Mouse (Mus musculus) cortical plate, adult 2 months (tissue): ENCODE data around the gene Chpf.

Experiments used
- CTCF ChIP-seq: fragments of 200-500 bp; IDR thresholded peaks from 2 replicates; pipeline ENCODE4 v1.5.1; 2011; ENCODE audit warnings: mild to moderate bottlenecking, control low read depth, low read length; ENCODE audit not compliant: insufficient read depth; ENCODE audit errors: extremely low read depth
- POLR2A ChIP-seq: fragments of 200-500 bp; IDR thresholded peaks from 2 replicates; pipeline ENCODE4 v1.6.1; 2011; ENCODE audit warnings: mild to moderate bottlenecking, low read length, control low read depth; ENCODE audit not compliant: insufficient read depth; ENCODE audit errors: extremely low read depth

GRCm38 (mm10) chr1:75441471-75441996, 37.6 kb downstream of the Chpf start:
- TF ChIP-seq CTCF (no peak), POLR2A (no peak)
